In genomic region chr7:67953764-67954242, GRCm38 (mm10) we compare ENCODE assay signal across 8 mouse cellular contexts. TPM values are rescaled to one million over a fixed set of nuclear protein-coding genes. Genes with fewer than 3 reads are reported as not detected.
DNase-seq lines count a peak whose midpoint lies in the region; ATAC-seq and TF ChIP-seq lines count a peak whose summit lies in the region.

No protein-coding gene starts in this region.

- no peak for ATAC-seq in heart, postnatal 0 days (ENCODE audit: insufficient read depth, low read depth)
- ATAC-seq in limb, embryonic 13.5 days (ENCODE audit: low FRiP score, low read depth): no peak

- WGBS in heart, postnatal 0 days: under 1% methylated on average over 22 of the region's 23 CpGs
- under 1% methylated on average over 22 of the region's 23 CpGs for WGBS in limb, embryonic 13.5 days

- TF ChIP-seq POLR2A in bone marrow macrophage, adult 2 months (IDR thresholded peaks at IDR 0.05; ENCODE audit: borderline replicate concordance, low read depth, low read length): no peak

- no peaks in the 10 kb centered on the region for H3K27me3 ChIP-seq in heart, postnatal 0 days (ENCODE audit: control insufficient read depth, insufficient read depth, low read length)
- no peaks in the 10 kb centered on the region for H3K27me3 ChIP-seq in limb, embryonic 13.5 days

- peak overlapping the region; percentile 78 for H3K4me2 ChIP-seq in heart, postnatal 0 days (ENCODE audit: low read depth, low read length)
- peak overlapping the region; percentile 79 for H3K4me2 ChIP-seq in limb, embryonic 13.5 days (replicated peaks)

- peak; percentile 20 for DNase-seq in left cerebral cortex, postnatal 4 days
- no peak for DNase-seq in left cerebral cortex, adult 8-10 months (ENCODE audit: low spot score in 2 of 2)
- no peak for DNase-seq in heart, postnatal 0 days (ENCODE audit: low spot score)
- peak; percentile 47 for DNase-seq in naive thymus-derived CD4-positive, alpha-beta T cell, adult 2 months (ENCODE audit: low read depth)
- DNase-seq in gastrocnemius, postnatal 14 days: no peak
- DNase-seq in gastrocnemius, adult 8-10 months (ENCODE audit: low spot score in 2 of 2): no peak

- H3K4me1 ChIP-seq in bone marrow macrophage, adult 2 months (ENCODE audit: control insufficient read depth, insufficient read depth, low read length): peaks cover 17% of the 10 kb centered on the region
- peaks cover 24% of the 10 kb centered on the region for H3K4me1 ChIP-seq in heart, postnatal 0 days (ENCODE audit: control insufficient read depth, insufficient read depth)
- peaks cover 43% of the 10 kb centered on the region for H3K4me1 ChIP-seq in limb, embryonic 13.5 days

- peak overlapping the region; percentile 91 for H3K4me3 ChIP-seq in bone marrow macrophage, adult 2 months (ENCODE audit: insufficient read depth, low read length)
- H3K4me3 ChIP-seq in heart, postnatal 0 days (ENCODE audit: low read depth, low read length): peak overlapping the region; percentile 99
- peak overlapping the region; percentile 98 for H3K4me3 ChIP-seq in limb, embryonic 13.5 days

- no peak for TF ChIP-seq EP300 in heart, postnatal 0 days (IDR thresholded peaks at IDR 0.05; ENCODE audit: low read depth)

- no peaks in the 10 kb centered on the region for H3K36me3 ChIP-seq in heart, postnatal 0 days (replicated peaks; ENCODE audit: control insufficient read depth, insufficient read depth, low read length)
- no peaks in the 10 kb centered on the region for H3K36me3 ChIP-seq in limb, embryonic 13.5 days

- intact Hi-C loops in left cerebral cortex, postnatal 4 days (cut with DNase I): loop anchor here (2.0 to 5.0 kb wide), 2 partner anchors 152 to 175 kb away; no protein-coding TSS in a partner anchor
- intact Hi-C loops in gastrocnemius, postnatal 14 days (cut with DNase I; ENCODE audit: low total_unique reads): loop anchor here (2.0 kb wide), 1 partner anchor 175 kb away; no protein-coding TSS in a partner anchor

- H3K9me3 ChIP-seq in heart, postnatal 0 days (replicated peaks; ENCODE audit: control insufficient read depth, low read length): no peaks in the 10 kb centered on the region
- H3K9me3 ChIP-seq in limb, embryonic 13.5 days: no peaks in the 10 kb centered on the region

- no peak overlapping the region for H3K27ac ChIP-seq in bone marrow macrophage, adult 2 months (ENCODE audit: insufficient read depth, low read depth, low read length)
- peak overlapping the region; percentile 100 for H3K27ac ChIP-seq in heart, postnatal 0 days (ENCODE audit: low read depth)
- H3K27ac ChIP-seq in limb, embryonic 13.5 days: peak overlapping the region; percentile 100

- no peak for TF ChIP-seq CTCF in bone marrow macrophage, adult 2 months (IDR thresholded peaks at IDR 0.05; ENCODE audit: low read depth, low read length)
- TF ChIP-seq CTCF in heart, postnatal 0 days (IDR thresholded peaks at IDR 0.05; ENCODE audit: low read depth): no peak

- H3K9ac ChIP-seq in heart, postnatal 0 days (replicated peaks; ENCODE audit: low read depth, low read length): peak overlapping the region; percentile 99
- H3K9ac ChIP-seq in limb, embryonic 13.5 days: peak overlapping the region; percentile 99

RNA-seq across cellular contexts. Expression of gene Igf1r, which starts 1.2 kb away (rescaled TPM):
- 10 to 100 TPM; 64.2 to 70.0 TPM for total RNA-seq in left cerebral cortex, postnatal 4 days (2021)
- 10 to 100 TPM; 43.3 to 49.3 (median 44.0) TPM for total RNA-seq in left cerebral cortex, adult 8-10 months (2022)
- 5.4 and 6.0 TPM in 2 replicates for polyA plus RNA-seq in bone marrow macrophage, adult 2 months (2012; ENCODE audit: insufficient read depth, insufficient read length, missing spikeins)
- total RNA-seq in heart, postnatal 0 days (2014; rRNA removed; ENCODE audit: low replicate concordance): 41.3 and 41.8 TPM in 2 replicates
- polyA plus RNA-seq in heart, postnatal 0 days (2015; fragmentation: Nextera tagmentation; extraction: Ambion mirVana): 8.8 and 9.9 TPM in 2 replicates
- 36.8 and 39.4 TPM in 2 replicates for polyA plus RNA-seq in limb, embryonic 13.5 days (2015; fragmentation: Nextera tagmentation; extraction: Ambion mirVana)
- total RNA-seq in gastrocnemius, postnatal 14 days (2021): 10 to 100 TPM; 13.1 to 14.0 TPM
- 1 to 10 TPM; 7.5 to 9.4 (median 8.0) TPM for total RNA-seq in gastrocnemius, adult 8-10 months (2022)

Comparison
In these comparisons a context has a peak if more than half of its experiments do, and no peak if none do; other contexts are left out.
1. DNase-seq: peak in left cerebral cortex, postnatal 4 days (single experiment) and naive thymus-derived CD4-positive, alpha-beta T cell, adult 2 months (single experiment); none in left cerebral cortex, adult 8-10 months (0 of 2), heart, postnatal 0 days (single experiment), gastrocnemius, postnatal 14 days (single experiment) and gastrocnemius, adult 8-10 months (0 of 2).
2. Peak in every context shown above with its lines, with median percentiles within 50 percentile points of each other: H3K4me3 ChIP-seq.